Mouse (Mus musculus) retina, postnatal 1 day (tissue): ENCODE data around the gene Vps35l.

Experiments used
- DNase-seq: peaks from one replicate; pipeline ENCODE4 v3.0.0-alpha.2; 2012

Vps35l gene

GRCm38 (mm10) chr7:118778561-118778960 is 38.5 kb downstream of the Vps35l start:
- DNase-seq = peak; percentile 41

- no peak for DNase-seq
Measured at GRCm38 (mm10) chr7:118783305-118784001, 43.4 kb downstream of the Vps35l start.

GRCm38 (mm10) chr7:118786091-118786490 is 46.1 kb downstream of the Vps35l start:
- DNase-seq = no peak

GRCm38 (mm10) chr7:118787326-118787725 is 47.3 kb downstream of the Vps35l start:
- no peak for DNase-seq

- no peak for DNase-seq
Measured at GRCm38 (mm10) chr7:118788481-118788880, 48.5 kb downstream of the Vps35l start.

- no peak for DNase-seq
Measured at GRCm38 (mm10) chr7:118790292-118790691, 50.3 kb downstream of the Vps35l start.

GRCm38 (mm10) chr7:118793899-118794298 is 53.9 kb downstream of the Vps35l start:
- no peak for DNase-seq

- DNase-seq = no peak
Measured at GRCm38 (mm10) chr7:118795779-118796178, 55.8 kb downstream of the Vps35l start.

- no peak for DNase-seq
Measured at GRCm38 (mm10) chr7:118796838-118797237, 56.8 kb downstream of the Vps35l start.

GRCm38 (mm10) chr7:118797600-118797999 is 57.6 kb downstream of the Vps35l start:
- DNase-seq = no peak

- DNase-seq = no peak
Measured at GRCm38 (mm10) chr7:118798105-118798570, 58.1 kb downstream of the Vps35l start.

- no peak for DNase-seq
Measured at GRCm38 (mm10) chr7:118800112-118800734, 60.2 kb downstream of the Vps35l start.

- no peak for DNase-seq
Measured at GRCm38 (mm10) chr7:118801791-118802190, 61.8 kb downstream of the Vps35l start.

GRCm38 (mm10) chr7:118803425-118803824 is 63.4 kb downstream of the Vps35l start:
- no peak for DNase-seq

- no peak for DNase-seq
Measured at GRCm38 (mm10) chr7:118806631-118807411, 66.8 kb downstream of the Vps35l start.

GRCm38 (mm10) chr7:118807899-118808298 is 67.9 kb downstream of the Vps35l start:
- no peak for DNase-seq

GRCm38 (mm10) chr7:118811407-118812106 is 71.5 kb downstream of the Vps35l start:
- DNase-seq = no peak

GRCm38 (mm10) chr7:118813592-118813991 is 73.6 kb downstream of the Vps35l start:
- no peak for DNase-seq

GRCm38 (mm10) chr7:118816275-118816674 is 76.2 kb downstream of the Vps35l start:
- no peak for DNase-seq

- DNase-seq = no peak
Measured at GRCm38 (mm10) chr7:118817741-118818140, 77.7 kb downstream of the Vps35l start.

- no peak for DNase-seq
Measured at GRCm38 (mm10) chr7:118819666-118820065, 79.6 kb downstream of the Vps35l start.

- DNase-seq = no peak
Measured at GRCm38 (mm10) chr7:118821356-118821755, 81.3 kb downstream of the Vps35l start.
